Mouse (Mus musculus) liver, embryonic 15.5 days (tissue): ENCODE data around the gene Arl15. TPM values are rescaled to one million over a fixed set of nuclear protein-coding genes. Genes with fewer than 3 reads are reported as not detected.

ENCODE experiments used
- ATAC-seq: fragments of 200-750 bp; cut with Nextera tagmentation; 2 replicates; pipeline ENCODE4 v1.8.0; 2017; ENCODE audit warnings: moderate number of reproducible peaks, mild to moderate bottlenecking, moderate library complexity; ENCODE audit not compliant: insufficient read depth
- H3K27ac ChIP-seq: fragments of 300-500 bp; sonication (generic); replicated peaks from 2 replicates; pipeline ENCODE4 v1.5.1; 2015; ENCODE audit warnings: mild to moderate bottlenecking, inconsistent platforms
- H3K27me3 ChIP-seq: fragments of 300-500 bp; sonication (generic); 2 replicates; pipeline ENCODE4 v1.6.1; 2015; ENCODE audit warnings: mild to moderate bottlenecking, inconsistent platforms
- H3K36me3 ChIP-seq: fragments of 300-500 bp; sonication (generic); replicated peaks from 2 replicates; pipeline ENCODE4 v1.6.1; 2015; ENCODE audit warnings: moderate library complexity, mild to moderate bottlenecking, inconsistent platforms
- H3K4me1 ChIP-seq: fragments of 300-500 bp; sonication (generic); replicated peaks from 2 replicates; pipeline ENCODE4 v1.6.1; 2015; ENCODE audit warnings: inconsistent platforms
- H3K4me2 ChIP-seq: fragments of 300-500 bp; sonication (generic); 2 replicates; pipeline ENCODE4 v1.6.1; 2015; ENCODE audit warnings: moderate library complexity, mild to moderate bottlenecking, inconsistent platforms
- H3K4me3 ChIP-seq: fragments of 300-500 bp; sonication (generic); replicated peaks from 2 replicates; pipeline ENCODE4 v1.5.1; 2015; ENCODE audit warnings: mild to moderate bottlenecking, inconsistent platforms
- H3K9ac ChIP-seq: fragments of 300-500 bp; sonication (generic); 2 replicates; pipeline ENCODE4 v1.6.1; 2015; ENCODE audit warnings: moderate library complexity, mild to moderate bottlenecking, inconsistent platforms
- H3K9me3 ChIP-seq: fragments of 300-500 bp; sonication (generic); replicated peaks from 2 replicates; pipeline ENCODE4 v1.6.1; 2016; ENCODE audit warnings: inconsistent platforms
- WGBS: fragments of 180-500 bp; shearing (Covaris S2); methylation state at CpG from one replicate; pipeline ENCODE4 v1.1.7; 2015; ENCODE audit warnings: mixed read lengths; ENCODE audit not compliant: insufficient replicate concordance; 5-methylcytosine and 5-hydroxymethylcytosine counted together
- polyA plus RNA-seq: library from polyadenylated mRNA; unstranded; fragments of >200 nt; fragmentation: Nextera tagmentation; extraction: Ambion mirVana; gene quantifications from 2 replicates; pipeline ENCODE4 v1.2.1, GENCODE M21; 2015

The Arl15 gene
- polyA plus RNA-seq, 1 experiment from 2014 or later, result 2.4 TPM

DNA sequence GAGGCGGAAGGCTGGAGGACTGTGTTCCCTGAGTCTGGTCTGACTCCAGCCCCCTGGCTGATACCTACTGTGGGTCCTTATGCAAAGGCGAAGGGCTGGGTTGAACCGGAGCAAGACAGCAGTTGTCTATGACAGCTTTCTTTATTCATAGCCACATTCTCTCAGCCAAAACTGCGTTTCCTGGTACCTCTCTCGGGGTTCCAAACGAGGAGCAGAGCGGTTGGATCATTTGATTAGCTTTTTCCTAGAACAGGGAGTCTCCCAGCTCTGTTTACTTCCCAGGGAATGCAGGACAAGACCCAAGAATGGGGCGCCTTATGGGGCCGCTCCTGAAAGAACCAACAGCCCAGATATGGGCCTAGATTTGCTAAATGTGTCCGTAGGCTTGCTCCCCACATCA, 396.6 kb downstream of the Arl15 start:
- ATAC-seq, result no peak
- H3K27ac ChIP-seq, result no peak overlapping the region
- no peak overlapping the region for H3K4me2 ChIP-seq
- 68% methylated on average over 10 of the region's 10 CpGs for WGBS
- no peak overlapping the region for H3K9ac ChIP-seq
- H3K27me3 ChIP-seq, result no peaks in the 10 kb centered on the region
- H3K36me3 ChIP-seq, result no peaks in the 10 kb centered on the region
- H3K4me1 ChIP-seq, result no peaks in the 10 kb centered on the region
- H3K9me3 ChIP-seq, result no peaks in the 10 kb centered on the region
- no peak overlapping the region for H3K4me3 ChIP-seq

- no peak overlapping the region for H3K9ac ChIP-seq
- H3K4me2 ChIP-seq, result no peak overlapping the region
- WGBS, result 71% methylated on average over 10 of the region's 10 CpGs
- H3K36me3 ChIP-seq, result no peaks in the 10 kb centered on the region
- no peak overlapping the region for H3K27ac ChIP-seq
- no peak for ATAC-seq
- no peak overlapping the region for H3K4me3 ChIP-seq
- H3K9me3 ChIP-seq, result no peaks in the 10 kb centered on the region
- H3K4me1 ChIP-seq, result no peaks in the 10 kb centered on the region
- H3K27me3 ChIP-seq, result no peaks in the 10 kb centered on the region
Observed at GRCm38 (mm10) chr13:114198252-114198799, 404.0 kb downstream of the Arl15 start.

DNA sequence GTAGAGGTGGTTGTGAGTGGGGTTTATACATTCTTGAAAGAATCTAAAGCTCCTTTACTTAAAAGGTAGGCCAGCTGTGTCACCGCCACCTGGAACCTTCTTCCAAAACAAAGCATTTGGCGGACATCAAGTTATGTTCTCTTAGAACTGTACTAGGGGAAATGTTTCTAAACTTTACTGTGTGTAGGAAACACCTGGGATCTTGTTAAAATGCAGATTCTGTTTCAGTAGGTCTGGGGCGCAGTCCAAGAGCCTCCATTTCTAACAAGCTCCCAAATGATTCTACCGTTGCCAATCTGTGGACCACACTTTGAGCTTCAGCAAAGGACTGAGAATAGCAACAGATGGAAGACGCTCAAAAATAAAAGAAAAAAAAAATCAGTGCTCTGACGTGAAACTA, 405.4 kb downstream of the Arl15 start:
- WGBS, result 64% methylated on average over 6 of the region's 6 CpGs
- no peaks in the 10 kb centered on the region for H3K27me3 ChIP-seq
- H3K4me3 ChIP-seq, result no peak overlapping the region
- H3K9me3 ChIP-seq, result no peaks in the 10 kb centered on the region
- ATAC-seq, result no peak
- no peaks in the 10 kb centered on the region for H3K36me3 ChIP-seq
- no peaks in the 10 kb centered on the region for H3K4me1 ChIP-seq
- no peak overlapping the region for H3K27ac ChIP-seq
- H3K9ac ChIP-seq, result no peak overlapping the region
- no peak overlapping the region for H3K4me2 ChIP-seq

GRCm38 (mm10) chr13:114200545-114200944, 406.2 kb downstream of the Arl15 start:
- no peak overlapping the region for H3K9ac ChIP-seq
- H3K4me3 ChIP-seq, result no peak overlapping the region
- ATAC-seq, result no peak
- no peak overlapping the region for H3K4me2 ChIP-seq
- no peaks in the 10 kb centered on the region for H3K4me1 ChIP-seq
- no peaks in the 10 kb centered on the region for H3K36me3 ChIP-seq
- no peak overlapping the region for H3K27ac ChIP-seq
- H3K27me3 ChIP-seq, result no peaks in the 10 kb centered on the region
- H3K9me3 ChIP-seq, result no peaks in the 10 kb centered on the region
- WGBS, result 70% methylated on average over 7 of the region's 7 CpGs

DNA sequence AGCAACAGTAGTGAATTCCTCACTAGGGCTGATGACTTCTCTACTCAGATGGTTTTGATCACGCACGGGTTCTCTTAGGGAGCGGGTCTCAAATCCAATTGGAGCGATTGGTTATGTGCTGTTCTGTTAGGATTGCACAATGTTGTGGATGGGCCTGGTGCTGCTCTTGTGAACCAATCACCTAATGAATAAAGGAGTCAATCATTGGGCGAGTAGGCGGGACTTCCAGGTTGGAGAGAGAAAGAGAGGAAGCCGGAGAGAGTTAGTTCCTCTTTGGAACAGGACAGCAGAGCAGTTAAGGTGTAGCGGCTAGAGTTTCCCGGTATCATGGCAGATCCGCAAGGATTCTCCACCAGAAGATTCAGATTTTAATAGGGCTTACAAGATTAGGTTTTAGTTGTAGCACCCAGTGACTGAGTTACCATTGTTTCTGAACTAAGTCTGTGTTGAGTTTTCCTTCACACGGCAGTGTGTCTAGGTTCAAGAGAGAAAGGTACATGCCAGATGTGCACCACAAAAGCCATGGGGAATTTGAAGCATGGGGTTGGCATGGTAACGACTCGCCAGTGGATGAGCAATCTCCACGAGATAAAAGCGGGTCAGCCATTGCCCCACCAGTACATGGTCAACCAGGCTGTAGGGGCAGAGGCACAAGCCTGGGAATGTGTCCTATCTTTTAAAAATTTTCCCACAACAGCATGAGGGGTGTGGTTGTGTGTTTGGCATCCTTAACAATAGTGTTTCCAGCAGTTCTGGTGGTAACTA, 408.7 kb downstream of the Arl15 start:
- no peaks in the 10 kb centered on the region for H3K36me3 ChIP-seq
- no peak overlapping the region for H3K27ac ChIP-seq
- no peak for ATAC-seq
- H3K9me3 ChIP-seq, result no peaks in the 10 kb centered on the region
- whole genome bisulfite sequencing, result 71% methylated on average over 15 of the region's 15 CpGs
- H3K4me2 ChIP-seq, result no peak overlapping the region
- H3K27me3 ChIP-seq, result no peaks in the 10 kb centered on the region
- no peaks in the 10 kb centered on the region for H3K4me1 ChIP-seq
- no peak overlapping the region for H3K9ac ChIP-seq
- no peak overlapping the region for H3K4me3 ChIP-seq

Other genes starting within 250 kb of the Arl15 start
- gene Snx18, start 175.9 kb upstream of the Arl15 start, polyA plus RNA-seq, result 5.7 and 6.5 TPM in 2 replicates
- gene Hspb3, start 130.8 kb upstream of the Arl15 start, polyA plus RNA-seq, result 0.76 and 1.2 TPM in 2 replicates